Mouse (Mus musculus) megakaryocyte, embryonic 14.5 days (primary cell): ENCODE measurements around the gene Gm49361.

ENCODE experiments used
- FLI1 ChIP-seq: IDR thresholded peaks from 2 replicates; pipeline ENCODE4 v1.6.1; 2012; ENCODE audit warnings: low read length, inconsistent platforms, mixed read lengths
- GATA1 ChIP-seq: IDR thresholded peaks from 3 replicates; pipeline ENCODE4 v1.6.1; 2012; ENCODE audit warnings: mixed read lengths, low read length, inconsistent platforms, borderline replicate concordance

- TF ChIP-seq GATA1 (no peak), FLI1 (no peak)
These were observed 65.9 kb downstream of the Gm49361 start for GRCm38 (mm10) chr14:57679958-57680535.
